Mouse (Mus musculus): ENCODE measurements around the gene Gigyf2. TPM values are rescaled to one million over a fixed set of nuclear protein-coding genes. Genes with fewer than 3 reads are reported as not detected.
A peak's percentile ranks its signal among the peaks of the same experiment; 100 is the strongest.

The Gigyf2 gene
- total RNA-seq, 2 experiments from 2014 or later: 83.6 to 85.5 TPM

GRCm38 (mm10) chr1:87315894-87316293 lies 10.9 kb upstream of the Gigyf2 start:
- no peak for DNase-seq (ENCODE audit: low spot score in 2 of 2)

GRCm38 (mm10) chr1:87316672-87317071 lies 10.1 kb upstream of the Gigyf2 start:
- peak; percentile 24 to 38 for DNase-seq (ENCODE audit: low spot score in 2 of 2)

GRCm38 (mm10) chr1:87321071-87321470 lies 5.7 kb upstream of the Gigyf2 start:
- DNase-seq (ENCODE audit: low spot score in 2 of 2): no peak

GRCm38 (mm10) chr1:87322778-87323177 lies 4.0 kb upstream of the Gigyf2 start:
- DNase-seq (ENCODE audit: low spot score in 2 of 2): no peak

- DNase-seq (ENCODE audit: low spot score in 2 of 2): no peak
Measured at GRCm38 (mm10) chr1:87324649-87325048, 2.1 kb upstream of the Gigyf2 start.

GRCm38 (mm10) chr1:87327165-87327861 lies 515 bp downstream of the Gigyf2 start:
- DNase-seq (ENCODE audit: low spot score in 2 of 2): peak; percentile 15 to 27

- no peak for DNase-seq (ENCODE audit: low spot score in 2 of 2)
Measured at GRCm38 (mm10) chr1:87331774-87332173, 5.0 kb downstream of the Gigyf2 start.

- DNase-seq (ENCODE audit: low spot score in 2 of 2): no peak
Measured at GRCm38 (mm10) chr1:87350576-87350975, 23.8 kb downstream of the Gigyf2 start.

- no peak for DNase-seq (ENCODE audit: low spot score in 2 of 2)
Measured at GRCm38 (mm10) chr1:87360276-87360675, 33.5 kb downstream of the Gigyf2 start.

GRCm38 (mm10) chr1:87378024-87378560 lies 51.3 kb downstream of the Gigyf2 start:
- no peak for DNase-seq (ENCODE audit: low spot score in 2 of 2)

GRCm38 (mm10) chr1:87379919-87380318 lies 53.1 kb downstream of the Gigyf2 start:
- DNase-seq (ENCODE audit: low spot score in 2 of 2): no peak

GRCm38 (mm10) chr1:87381152-87381551 lies 54.4 kb downstream of the Gigyf2 start:
- no peak for DNase-seq (ENCODE audit: low spot score in 2 of 2)

GRCm38 (mm10) chr1:87386436-87387092 lies 59.8 kb downstream of the Gigyf2 start:
- no peak for DNase-seq (ENCODE audit: low spot score in 2 of 2)

- no peak for DNase-seq (ENCODE audit: low spot score in 2 of 2)
Measured at GRCm38 (mm10) chr1:87393444-87394195, 66.8 kb downstream of the Gigyf2 start.

- no peak for DNase-seq (ENCODE audit: low spot score in 2 of 2)
Measured at GRCm38 (mm10) chr1:87394594-87394993, 67.8 kb downstream of the Gigyf2 start, which contains the start of gene Kcnj13. TSS of gene Kcnj13 (minus strand) at chr1:87394729.

- DNase-seq (ENCODE audit: low spot score in 2 of 2): peak in 1 of 2 experiments; percentile 12
Measured at GRCm38 (mm10) chr1:87396923-87397586, 70.3 kb downstream of the Gigyf2 start.

- DNase-seq (ENCODE audit: low spot score in 2 of 2): no peak
Measured at GRCm38 (mm10) chr1:87404710-87405109, 77.9 kb downstream of the Gigyf2 start.

GRCm38 (mm10) chr1:87406012-87406411 lies 79.2 kb downstream of the Gigyf2 start:
- no peak for DNase-seq (ENCODE audit: low spot score in 2 of 2)

GRCm38 (mm10) chr1:87409380-87409779 lies 82.6 kb downstream of the Gigyf2 start:
- no peak for DNase-seq (ENCODE audit: low spot score in 2 of 2)

GRCm38 (mm10) chr1:87418733-87419132 lies 91.9 kb downstream of the Gigyf2 start:
- DNase-seq (ENCODE audit: low spot score in 2 of 2): peak in 1 of 2 experiments; percentile 16

GRCm38 (mm10) chr1:87435125-87435524 lies 108.3 kb downstream of the Gigyf2 start:
- no peak for DNase-seq (ENCODE audit: low spot score in 2 of 2)

Measured in layer of hippocampus, postnatal 14 days (tissue).